23 mouse cellular contexts compared by ENCODE assay signal in the genomic region with DNA sequence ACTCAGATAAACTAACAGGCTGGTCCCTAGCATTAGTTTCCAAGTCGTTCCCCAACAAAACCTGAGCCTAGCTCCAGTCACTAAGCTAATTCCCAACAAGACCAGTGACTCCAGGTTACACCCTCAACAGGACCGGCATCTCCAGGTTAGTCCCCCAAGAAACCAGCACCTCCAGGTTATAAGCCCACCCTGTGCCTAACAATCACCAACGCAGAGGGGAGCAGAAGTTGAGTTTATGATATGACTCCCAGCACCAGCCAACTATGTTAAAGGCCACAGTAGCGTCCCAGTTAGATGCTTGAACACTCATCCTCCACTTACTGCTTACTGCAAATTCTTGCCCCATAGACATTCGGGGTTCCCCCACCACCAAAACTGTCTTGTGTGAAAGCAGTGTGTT.
"Had no signal": no experiment of that assay in that cellular context is flagged by ENCODE, and none has a peak within 500 bp of the region (broad histone marks: within the 10 kb centered on the region; RNA-seq: fewer than 3 reads in every experiment).

No protein-coding gene starts in this region.

- H3K4me1 ChIP-seq: lung, embryonic 15.5 days; midbrain, embryonic 10.5 days; midbrain, embryonic 13.5 days; neural tube, embryonic 12.5 days; neural tube, embryonic 15.5 days had no signal

- H3K4me2 ChIP-seq: limb, embryonic 15.5 days; lung, embryonic 15.5 days; midbrain, embryonic 13.5 days; neural tube, embryonic 12.5 days; neural tube, embryonic 15.5 days had no signal

- H3K9ac ChIP-seq: kidney, embryonic 15.5 days; limb, embryonic 15.5 days; liver, embryonic 14.5 days; lung, embryonic 15.5 days; midbrain, embryonic 13.5 days; neural tube, embryonic 12.5 days; neural tube, embryonic 15.5 days had no signal

- H3K9me3 ChIP-seq: limb, embryonic 15.5 days; lung, embryonic 15.5 days; midbrain, embryonic 10.5 days; midbrain, embryonic 13.5 days; neural tube, embryonic 15.5 days had no signal

- H3K4me3 ChIP-seq: kidney, embryonic 15.5 days; limb, embryonic 15.5 days; lung, embryonic 15.5 days; megakaryocyte, embryonic 14.5 days; midbrain, embryonic 10.5 days; midbrain, embryonic 13.5 days; neural tube, embryonic 12.5 days; neural tube, embryonic 15.5 days had no signal

- H3K27me3 ChIP-seq: kidney, embryonic 15.5 days; limb, embryonic 15.5 days; lung, embryonic 15.5 days; megakaryocyte, embryonic 14.5 days; midbrain, embryonic 13.5 days; neural tube, embryonic 12.5 days; neural tube, embryonic 15.5 days had no signal

- H3K27ac ChIP-seq: kidney, embryonic 15.5 days; limb, embryonic 15.5 days; liver, embryonic 14.5 days; lung, embryonic 15.5 days; midbrain, embryonic 10.5 days; midbrain, embryonic 13.5 days; neural tube, embryonic 12.5 days; neural tube, embryonic 15.5 days; stomach, postnatal 0 days had no signal

- ATAC-seq: midbrain, embryonic 13.5 days had no signal

- H3K36me3 ChIP-seq: kidney, embryonic 15.5 days; limb, embryonic 15.5 days; lung, embryonic 15.5 days; midbrain, embryonic 10.5 days; midbrain, embryonic 13.5 days; neural tube, embryonic 12.5 days; neural tube, embryonic 15.5 days had no signal

- DNase-seq: kidney, adult 11 months; kidney, adult 8-10 months; kidney, postnatal 14 days; kidney, postnatal 4 days; left cerebral cortex, postnatal 4 days; lung, adult 18-20 months; lung, postnatal 10 days; lung, postnatal 36 days; right cerebral cortex, adult 18-20 months; right cerebral cortex, postnatal 14 days; right cerebral cortex, postnatal 4 days; thymus, adult 2 months; thymus, postnatal 25 days had no signal
